Mouse (Mus musculus) adrenal gland, adult 10 weeks (tissue): ENCODE data around the gene Cd200. TPM values are rescaled to one million over a fixed set of nuclear protein-coding genes. Genes with fewer than 3 reads are reported as not detected.

Experiments
- polyA plus RNA-seq: library from polyadenylated mRNA; stranded (reverse); fragments of 350-450 nt; fragmentation: Illumina TruSeq; extraction: RNeasy Lipid Tissue Mini Kit (QIAGEN cat#74804); gene quantifications from one replicate; pipeline ENCODE4 v1.2.3, GENCODE M21; 2014; ENCODE audit warnings: low read depth, low replicate concordance

Gene Cd200
- polyA plus RNA-seq: 121 TPM

GRCm38 (mm10) chr16:45408425-45409063, at the start of gene Cd200:
Gene Cd200, minus strand, starts transcription at chr16:45409053.

Other genes with a start within 250 kb of the Cd200 start
- 2.2 TPM for gene Btla, start 184.7 kb downstream of the Cd200 start, polyA plus RNA-seq
- not detected for gene Gm609, start 83.9 kb upstream of the Cd200 start, polyA plus RNA-seq
- not detected for gene Gm17783, start 123.0 kb upstream of the Cd200 start, polyA plus RNA-seq
- not detected for gene Slc9c1, start 126.3 kb upstream of the Cd200 start, polyA plus RNA-seq
- 0.41 TPM for gene Gcsam, start 201.3 kb upstream of the Cd200 start, polyA plus RNA-seq
- gene BC016579, start 245.0 kb upstream of the Cd200 start, polyA plus RNA-seq: 0.35 TPM